Mouse (Mus musculus) central nervous system, embryonic 14 days (tissue): Measurements from ENCODE around the gene Cacna1d. TPM values are rescaled to one million over a fixed set of nuclear protein-coding genes. Genes with fewer than 3 reads are reported as not detected.

ENCODE experiments used
- polyA plus RNA-seq: library from polyadenylated mRNA; depleted of rRNA; stranded (reverse); fragments of >200 nt; gene quantifications from 2 replicates; pipeline ENCODE4 v1.2.3, GENCODE M21; 2012; rRNA removed

Cacna1d gene
- 28.9 and 29.4 TPM in 2 replicates for polyA plus RNA-seq

DNA sequence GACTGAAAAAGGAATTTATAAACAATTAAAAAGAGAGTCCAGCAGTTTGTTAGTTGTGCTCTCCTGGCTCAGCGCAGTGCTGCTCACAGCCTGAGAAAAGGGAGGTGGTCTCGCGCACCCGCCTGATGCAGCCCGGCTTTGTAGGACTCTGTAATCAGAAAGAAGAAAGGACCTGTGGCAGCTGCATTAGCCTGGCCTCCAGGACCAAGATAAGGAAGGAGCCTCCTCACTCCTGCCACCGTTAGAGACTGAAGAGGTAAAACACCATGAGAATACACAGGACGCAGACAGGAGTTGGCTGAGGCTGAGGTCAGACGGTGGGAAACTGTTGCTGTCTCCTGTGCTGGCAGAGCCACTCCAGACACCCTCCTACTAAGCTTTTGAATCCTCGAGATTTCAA is at the start of gene Cacna1d:
TSS of gene Cacna1d (minus strand) at position 114 of the 400 bp plus-strand sequence.

DNA sequence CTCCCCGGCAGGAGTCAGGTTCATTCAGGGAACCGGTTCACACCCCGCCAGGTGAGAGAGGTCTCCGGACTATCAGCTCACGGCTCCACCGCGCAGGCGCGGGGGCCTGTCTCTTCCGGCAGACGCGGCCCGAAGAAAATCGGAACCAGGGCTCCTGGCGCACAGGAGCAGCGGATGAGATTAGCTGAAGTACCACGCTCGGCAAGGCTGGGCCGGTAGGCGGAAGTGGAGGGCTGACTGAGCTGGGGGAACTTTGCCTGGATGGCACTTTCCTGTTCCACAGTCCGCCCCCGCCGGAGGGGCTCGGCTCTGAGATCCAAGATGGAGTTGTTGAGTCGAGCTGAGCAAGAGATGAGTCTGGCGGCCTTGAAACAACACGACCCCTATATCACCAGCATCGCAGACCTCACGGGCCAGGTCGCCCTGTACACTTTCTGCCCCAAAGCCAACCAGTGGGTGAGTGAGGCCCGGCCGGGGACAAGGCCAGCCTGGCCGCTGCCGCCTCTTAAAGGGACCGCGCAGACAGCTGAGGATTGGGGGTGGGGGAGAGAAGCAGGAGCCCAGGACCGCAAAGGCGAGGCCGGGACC is 11.8 kb downstream of the Cacna1d start, which contains the start of gene Dcp1a:
TSS of gene Dcp1a (plus strand) at position 175 of the 588 bp plus-strand sequence.

DNA sequence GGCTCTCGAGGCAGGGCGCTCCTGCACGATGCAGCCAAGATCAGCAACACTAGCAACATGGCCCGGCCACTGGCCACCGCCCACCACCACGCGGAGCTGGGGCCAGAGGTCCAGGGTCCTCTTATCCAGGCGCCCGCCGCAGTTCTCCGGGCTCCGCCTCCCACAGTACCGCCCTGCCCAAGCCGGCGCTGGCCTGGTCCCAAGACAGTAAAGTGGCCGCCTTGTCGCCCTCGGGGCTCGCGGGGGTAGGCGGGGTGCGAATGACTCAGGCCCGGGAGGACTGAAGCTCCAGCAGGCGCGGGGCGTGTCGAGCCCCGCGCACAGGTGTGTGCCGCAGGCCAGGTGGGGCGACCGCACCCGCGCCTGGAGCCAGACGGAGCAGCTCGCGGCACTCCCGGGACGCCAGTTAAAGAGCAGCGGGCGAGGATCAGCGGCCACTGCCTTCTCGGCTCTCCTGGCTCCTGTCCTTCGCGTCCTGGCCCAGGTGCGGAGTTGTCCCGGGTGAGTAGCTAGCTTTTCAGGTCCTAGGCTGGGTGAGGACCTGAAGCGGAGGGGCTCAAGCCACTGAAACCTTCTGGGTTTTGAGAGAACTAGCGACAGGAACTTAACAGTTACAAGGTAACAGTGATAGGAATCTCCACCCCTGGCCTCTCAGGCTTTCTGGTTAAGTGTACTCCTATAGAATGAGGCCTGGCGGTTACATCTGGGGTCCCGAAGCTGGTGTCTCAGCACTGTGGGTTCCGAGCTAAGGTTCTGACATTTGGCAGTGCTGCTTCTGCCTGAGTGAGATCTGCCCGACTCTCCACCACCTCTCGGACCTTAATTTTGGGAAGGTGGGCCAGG is 482.3 kb downstream of the Cacna1d start, which contains the start of the genes Il17rb and Chdh:
TSS of gene Il17rb (minus strand) at position 164 of the 843 bp plus-strand sequence.
TSS of gene Chdh (plus strand) at position 291 of the 843 bp plus-strand sequence.

Other genes starting within 250 kb of the Cacna1d start
- 28.1 and 29.8 TPM in 2 replicates for gene Dcp1a, start 11.9 kb downstream of the Cacna1d start, polyA plus RNA-seq
- gene Tkt, start 56.9 kb upstream of the Cacna1d start, polyA plus RNA-seq = 206 and 247 TPM in 2 replicates
- 50.9 and 59.4 TPM in 2 replicates for gene Prkcd, start 134.8 kb upstream of the Cacna1d start, polyA plus RNA-seq
- 10.8 and 11.9 TPM in 2 replicates for gene Rft1, start 162.9 kb upstream of the Cacna1d start, polyA plus RNA-seq
- 9.3 and 10.1 TPM in 2 replicates for gene Sfmbt1, start 223.4 kb upstream of the Cacna1d start, polyA plus RNA-seq